Mouse (Mus musculus) G1E (cell line): ENCODE data around the gene Notum.

Source experiments
- CTCF ChIP-seq: IDR thresholded peaks from 2 replicates; pipeline ENCODE4 v1.5.1; 2012; ENCODE audit warnings: low read depth, low read length, inconsistent platforms, mixed read lengths
- GATA1 ChIP-seq: IDR thresholded peaks from 2 replicates; pipeline ENCODE4 v1.6.1; 2012; ENCODE audit warnings: borderline replicate concordance, low read length, inconsistent platforms, mixed read lengths
- GATA2 ChIP-seq: IDR thresholded peaks from 2 replicates; pipeline ENCODE4 v1.6.1; 2012; ENCODE audit warnings: low read depth, low read length, inconsistent platforms, borderline replicate concordance
- POLR2AphosphoS5 ChIP-seq: IDR thresholded peaks from 2 replicates; pipeline ENCODE4 v1.6.1; 2012; ENCODE audit warnings: low read depth, low read length, inconsistent platforms; ENCODE audit not compliant: insufficient replicate concordance
- TAL1 ChIP-seq: conservative IDR thresholded peaks from 2 replicates; pipeline ENCODE4 v1.6.1; 2012; ENCODE audit warnings: low read depth, low read length, inconsistent platforms, mixed read lengths

GRCm38 (mm10) chr11:120605667-120606066 is 55.3 kb downstream of the Notum start:
- TF ChIP-seq CTCF (no peak), GATA2 (no peak), GATA1 (no peak), POLR2AphosphoS5 (no peak), TAL1 (no peak)
